Mouse (Mus musculus) frontal cortex, adult 2 months (tissue): ENCODE data around the gene Ide. TPM values are rescaled to one million over a fixed set of nuclear protein-coding genes. Genes with fewer than 3 reads are reported as not detected.
"Not testable (repeated sequence)": the region's sequence is repeated elsewhere in the genome, so short reads cannot be mapped to it uniquely, and the experiment has no call there.

ENCODE experiments used
- DNase-seq, 2 experiments: peaks; one replicate each; pipeline ENCODE4 v3.0.0; 2022; ENCODE audit warnings: low spot score in 1 of 2; ENCODE audit errors: extremely low spot score in 1 of 2
- polyA plus RNA-seq: library from polyadenylated mRNA; depleted of rRNA; stranded (reverse); fragments of >200 nt; gene quantifications from 2 replicates; pipeline ENCODE4 v1.2.3, GENCODE M21; 2012

The Ide gene
- polyA plus RNA-seq, 1 experiment, result 28.9 TPM

DNA sequence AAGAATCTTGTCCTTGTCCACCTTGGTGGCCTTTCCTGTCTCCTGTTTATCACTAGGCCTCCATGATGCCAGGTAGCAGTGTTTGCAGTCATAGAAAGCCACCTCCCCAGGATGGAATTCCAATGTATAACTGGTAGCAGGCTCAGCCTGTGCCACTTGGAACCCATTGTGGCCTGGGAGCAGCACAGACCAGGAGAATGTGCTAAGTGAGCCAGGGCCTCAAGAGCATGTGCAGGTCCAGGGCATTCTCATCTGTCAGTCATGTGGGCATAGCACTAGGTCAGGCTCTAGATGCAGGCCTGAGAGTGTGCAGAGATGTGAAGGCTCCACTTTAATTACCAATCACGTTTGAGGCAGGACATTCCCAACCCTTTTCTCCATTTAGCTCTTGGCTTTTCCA, 58.5 kb downstream of the Ide start:
- DNase-seq, result no peak

DNA sequence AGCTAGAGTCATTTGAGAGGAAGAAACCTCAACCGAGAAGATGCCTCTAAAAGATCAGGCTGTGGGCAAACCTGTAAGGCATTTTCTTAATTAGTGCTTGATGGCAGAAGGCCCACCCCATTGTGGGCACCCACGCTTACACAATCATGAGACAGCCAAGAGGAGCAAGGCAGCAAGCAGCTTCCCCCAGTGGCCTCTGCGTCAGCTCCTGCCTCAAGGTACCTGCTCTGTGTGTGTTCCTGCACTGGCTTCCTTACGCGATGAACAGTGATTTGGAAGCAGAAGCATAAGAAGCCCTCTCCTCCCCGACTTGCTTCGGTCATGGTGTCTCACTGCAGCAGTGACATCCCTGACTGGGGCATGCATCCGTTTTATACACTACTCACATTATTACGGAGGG, 62.1 kb downstream of the Ide start:
- no peak for DNase-seq

DNA sequence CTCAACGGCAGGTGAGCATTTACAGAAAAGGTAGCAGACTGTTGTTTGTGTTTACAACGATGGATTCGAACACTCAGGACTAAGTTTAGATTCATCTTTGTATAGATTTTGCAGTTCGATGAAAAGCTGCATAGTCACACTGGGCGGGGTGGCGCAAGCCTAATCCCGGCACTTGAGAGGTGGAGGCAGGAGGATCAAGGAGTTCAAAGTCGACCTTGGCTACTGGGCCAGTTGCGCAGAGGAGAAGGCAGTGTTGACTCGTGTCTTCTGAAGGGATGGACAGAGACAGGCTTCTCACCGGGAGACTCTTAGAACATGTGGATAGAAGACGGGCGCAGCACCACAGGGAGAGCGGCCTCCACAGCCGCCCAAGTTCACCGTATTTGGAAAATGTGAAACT, 68.5 kb downstream of the Ide start:
- DNase-seq, result no peak

DNA sequence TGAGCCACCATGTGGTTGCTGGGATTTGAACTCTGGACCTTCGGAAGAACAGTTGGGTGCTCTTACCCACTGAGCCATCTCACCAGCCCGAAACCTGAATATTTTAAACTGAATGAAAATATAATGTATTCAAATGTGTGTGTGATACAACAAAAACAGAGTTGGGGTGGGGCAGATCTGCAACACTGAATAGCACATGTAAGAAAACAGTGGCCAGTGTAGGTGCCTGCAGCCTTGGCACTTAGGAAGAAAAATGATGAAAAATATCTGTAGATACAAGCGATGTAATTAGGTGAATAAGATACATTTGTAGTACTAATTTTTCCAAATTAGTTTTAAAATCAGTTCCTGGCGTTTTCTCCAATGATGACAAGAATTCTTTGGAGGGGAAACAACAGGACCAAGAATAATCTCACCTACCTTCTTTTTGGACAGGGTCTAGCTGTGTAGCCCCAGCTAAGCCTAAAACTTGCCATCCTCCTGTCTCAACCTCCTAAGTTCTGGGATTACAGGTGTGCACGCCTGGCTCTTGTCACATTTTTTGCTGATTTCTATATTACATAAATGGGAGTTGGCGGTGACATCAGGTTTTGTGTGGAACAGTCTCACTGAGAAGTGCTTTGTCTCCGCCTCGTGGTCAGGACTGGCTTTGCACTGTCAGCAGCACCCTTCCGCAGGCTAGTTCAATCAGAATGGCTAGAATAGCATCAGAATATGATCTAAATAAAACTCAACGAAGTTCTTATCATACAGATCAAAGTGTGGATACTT, 72.1 kb downstream of the Ide start:
- peak; percentile 95 to 98 for DNase-seq

DNA sequence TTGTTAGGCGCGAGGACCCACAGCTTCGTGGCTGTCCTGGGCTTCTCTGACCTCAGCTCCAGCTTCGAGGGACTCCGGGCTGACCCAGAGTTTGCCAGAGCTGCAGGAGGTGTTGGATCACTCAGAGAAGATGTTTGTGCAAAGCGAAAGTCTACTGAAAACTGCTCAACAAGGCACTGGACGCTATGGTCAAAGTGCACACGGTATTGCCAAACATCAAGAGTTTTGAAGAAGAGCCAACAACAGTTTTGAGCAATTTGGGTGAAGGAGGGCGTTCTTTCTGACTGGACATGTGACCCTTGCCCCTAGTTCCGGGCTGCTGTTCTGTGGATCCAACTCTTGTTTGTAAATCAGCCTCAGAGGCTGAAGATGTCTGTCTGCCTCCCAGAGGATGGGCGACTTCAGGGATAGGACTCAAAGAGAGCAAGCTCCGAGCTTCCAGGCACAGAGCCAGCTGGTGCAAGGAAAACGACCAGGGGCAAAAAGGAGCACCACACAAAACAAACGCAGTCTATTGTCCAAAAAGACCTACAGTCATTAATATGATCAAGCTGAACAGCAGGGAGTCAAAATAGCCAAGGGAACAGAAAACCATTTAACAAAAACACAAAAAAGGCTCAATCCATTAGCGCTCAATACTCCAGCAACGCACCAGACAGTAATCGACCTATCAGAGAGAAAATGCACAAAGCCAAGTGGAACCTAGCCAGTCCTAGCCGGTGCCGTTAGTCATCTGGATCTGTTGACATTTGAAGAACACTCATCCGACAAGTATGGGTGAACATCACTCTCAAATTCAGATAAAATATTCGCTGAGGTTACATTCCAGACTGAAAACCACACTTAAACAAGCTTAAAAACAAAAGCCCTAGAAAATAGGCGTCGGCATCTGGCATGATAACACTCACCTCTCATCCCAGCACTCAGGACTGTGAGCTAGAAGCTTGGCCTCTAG, 73.4 kb downstream of the Ide start:
- peak in 1 of 2 experiments; percentile 50 for DNase-seq

DNA sequence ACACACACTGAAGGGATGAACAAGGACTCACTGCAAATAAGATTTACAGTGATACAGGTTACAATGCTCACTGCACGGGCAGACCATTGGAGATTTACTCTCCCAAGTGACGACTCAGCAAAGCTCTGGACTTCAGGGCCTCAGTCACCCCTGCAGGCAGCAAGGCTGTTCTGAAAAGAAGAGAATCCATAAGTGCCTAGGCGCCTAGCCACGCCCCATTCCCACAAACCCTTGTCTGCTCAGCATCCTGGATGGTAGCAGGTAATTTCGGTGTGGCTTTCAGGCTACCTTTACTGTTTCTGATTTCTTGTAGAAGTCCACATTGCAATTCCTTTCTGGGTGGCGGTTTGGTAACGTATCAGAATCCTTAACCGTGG, 74.1 kb downstream of the Ide start:
- no peak for DNase-seq

DNA sequence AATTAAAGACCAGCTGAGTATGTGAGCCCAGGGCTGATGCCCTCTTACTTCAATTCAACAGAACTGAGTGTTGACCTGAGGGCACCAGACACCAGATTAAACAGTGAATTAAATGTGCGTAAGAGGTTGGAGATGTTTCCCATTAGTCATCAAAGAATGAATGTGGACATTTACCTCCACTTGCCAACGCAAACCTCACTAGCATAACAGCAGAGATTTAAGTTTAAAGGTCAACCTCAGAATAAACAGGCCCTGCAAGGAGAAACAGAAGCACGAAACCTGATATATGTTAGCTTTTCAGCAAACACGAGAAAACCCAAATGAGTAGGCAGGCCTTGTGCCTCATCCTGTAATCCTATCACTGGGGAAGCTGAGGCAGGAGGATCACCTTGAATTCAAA, 75.3 kb downstream of the Ide start:
- no peak for DNase-seq

DNA sequence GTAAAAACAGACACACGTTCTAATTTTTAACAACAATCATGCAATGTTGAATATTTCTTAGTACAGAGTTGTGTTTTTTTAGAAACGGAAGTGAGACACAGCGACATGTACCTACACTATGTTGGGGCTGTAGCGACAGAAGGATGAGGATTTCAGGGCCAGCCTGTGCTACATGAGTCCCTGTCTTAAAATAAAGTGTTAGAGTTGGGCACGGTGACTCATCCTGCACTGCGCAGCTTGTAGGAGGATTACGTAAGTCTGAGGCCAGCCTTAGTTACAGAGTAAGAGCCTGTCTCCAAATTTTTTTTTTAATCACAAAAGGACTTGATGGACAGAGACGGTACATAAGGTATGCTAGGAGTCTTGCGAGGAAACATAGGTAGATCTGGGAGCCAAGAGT, 82.3 kb downstream of the Ide start:
- peak; percentile 83 to 90 for DNase-seq

DNA sequence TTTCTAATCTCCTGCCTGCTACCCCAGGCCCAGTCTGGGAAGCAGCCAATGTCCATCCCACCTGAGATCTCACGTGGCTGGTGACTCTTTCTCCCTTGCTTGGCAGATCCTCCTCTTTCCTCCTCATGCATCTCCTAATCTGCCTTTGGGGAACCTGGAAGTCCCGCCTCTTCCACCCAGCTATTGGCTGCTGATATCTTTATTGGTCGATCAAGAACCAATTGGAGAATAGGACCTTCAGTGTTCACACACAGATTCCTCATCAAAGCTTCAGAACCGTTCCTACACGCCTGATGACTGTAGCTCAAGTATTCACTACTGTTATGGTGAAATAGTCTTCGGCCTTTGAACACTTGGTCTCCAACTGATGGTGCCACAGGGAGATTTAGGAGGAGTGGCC, 85.5 kb downstream of the Ide start:
- DNase-seq, result no peak

DNA sequence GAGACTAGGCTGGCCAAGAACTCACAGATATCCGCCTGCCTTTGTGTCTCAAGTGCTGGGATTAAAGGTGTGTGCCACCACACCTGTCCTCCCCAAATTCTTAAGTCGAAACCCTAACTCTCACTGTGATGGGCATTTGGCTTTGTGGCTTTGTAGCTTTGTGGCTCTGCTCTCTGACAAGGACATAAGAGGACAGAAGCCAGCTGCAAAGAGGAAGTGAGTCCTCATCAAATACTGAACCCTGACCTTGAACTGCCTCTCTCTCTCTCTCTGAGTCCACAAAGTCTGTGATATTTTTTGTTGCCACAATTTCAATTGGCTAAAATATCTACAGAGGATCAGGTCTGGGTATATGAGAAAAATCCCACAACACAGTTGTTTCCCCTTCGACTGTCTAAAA, 89.5 kb downstream of the Ide start:
- DNase-seq, result no peak

DNA sequence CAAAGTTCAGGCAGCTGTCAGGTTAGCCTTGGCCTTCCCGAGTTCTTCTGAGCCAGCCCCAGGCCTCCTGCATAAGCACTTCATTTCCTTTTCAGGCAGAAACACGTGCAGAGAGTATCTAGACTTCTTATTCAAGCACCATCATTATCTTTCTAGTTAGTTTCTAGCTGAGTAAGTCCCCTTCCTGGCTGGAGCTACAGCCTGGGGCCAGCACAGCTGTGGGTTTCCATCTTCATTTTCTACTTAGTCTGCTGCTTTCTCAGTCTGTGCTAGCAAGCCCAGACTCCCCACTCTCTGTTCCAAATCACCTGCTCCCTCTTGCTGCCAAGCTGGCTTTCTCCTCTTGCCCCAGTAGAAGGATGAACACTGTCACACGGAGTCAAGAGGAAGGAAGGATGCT, 90.8 kb downstream of the Ide start:
- DNase-seq, result no peak

DNA sequence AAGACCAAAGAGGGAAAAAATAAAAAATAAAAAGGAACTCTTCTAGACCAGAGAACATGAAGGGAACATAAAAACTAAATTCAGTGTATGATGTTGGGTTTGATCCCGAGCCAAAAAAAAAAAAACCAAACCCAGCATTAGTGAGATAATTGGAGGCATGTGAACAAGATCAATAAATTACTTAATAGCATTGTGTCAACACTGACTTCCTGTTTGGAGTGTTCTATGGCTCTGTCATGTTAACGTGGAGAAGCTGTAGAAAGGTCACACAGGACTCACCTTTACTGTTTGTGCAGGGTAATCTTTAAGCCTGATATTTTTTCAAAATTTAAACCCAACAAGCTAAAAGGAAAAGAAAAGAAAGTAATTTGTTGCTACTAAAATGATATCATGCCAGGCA, 94.9 kb downstream of the Ide start:
- no peak for DNase-seq

DNA sequence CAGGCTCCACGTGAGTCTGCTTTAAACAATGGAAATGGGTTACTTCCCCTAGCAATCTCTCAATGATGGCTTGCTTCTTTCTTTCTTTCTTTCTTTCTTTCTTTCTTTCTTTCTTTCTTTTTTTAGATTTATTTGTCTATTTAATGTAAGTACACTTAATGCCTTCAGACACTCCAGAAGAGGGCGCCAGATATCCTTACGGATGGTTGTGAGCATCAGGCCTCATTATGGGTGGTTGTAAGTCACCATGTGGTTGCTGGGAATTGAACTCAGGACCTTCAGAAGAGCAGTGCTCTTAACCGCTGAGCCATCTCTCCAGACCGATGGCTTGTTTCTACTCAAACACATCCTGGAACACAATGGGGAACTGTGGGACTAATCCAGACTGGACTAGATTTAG, 96.5 kb downstream of the Ide start:
- DNase-seq, result no peak

DNA sequence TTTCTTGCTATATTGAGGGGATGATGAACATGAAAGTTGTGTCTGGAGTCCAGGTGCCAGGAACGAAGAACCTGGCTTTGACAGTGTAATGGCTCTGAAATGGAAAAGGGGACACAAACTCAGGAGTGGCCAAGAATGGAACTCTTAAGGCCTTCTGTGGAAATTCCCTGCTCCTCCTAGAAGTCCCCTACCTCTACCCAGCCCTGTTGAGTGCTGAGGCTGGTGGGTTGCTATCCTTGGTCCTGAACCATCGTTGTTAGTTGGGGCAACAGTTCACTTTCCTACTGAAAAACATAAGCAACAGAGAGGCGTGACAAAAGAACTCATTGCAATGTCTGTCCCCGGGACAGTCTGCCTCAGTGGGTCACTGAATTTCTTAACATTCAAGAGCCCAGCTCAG, 98.6 kb downstream of the Ide start:
- no peak for DNase-seq

DNA sequence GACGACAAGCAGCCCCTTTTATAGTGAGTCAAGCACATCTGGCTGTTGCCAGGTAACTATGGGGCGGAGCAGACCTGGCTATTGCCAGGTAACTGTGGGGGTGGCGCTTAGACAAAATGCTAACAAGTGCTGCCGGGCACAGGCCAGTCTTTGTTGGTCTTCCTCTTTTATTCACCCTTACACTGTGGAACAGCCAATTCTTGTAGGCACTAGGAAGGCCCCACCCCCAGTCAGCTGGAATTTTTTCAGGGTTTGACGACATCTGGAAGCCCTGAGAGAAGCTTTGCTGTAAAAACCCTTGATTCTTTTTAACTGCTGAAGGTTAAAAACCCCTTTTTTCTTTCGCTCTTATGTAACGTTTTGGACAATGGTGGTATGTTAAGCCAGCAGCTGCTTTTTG, 99.0 kb downstream of the Ide start:
- peak in 1 of 2 experiments; percentile 44 for DNase-seq

DNA sequence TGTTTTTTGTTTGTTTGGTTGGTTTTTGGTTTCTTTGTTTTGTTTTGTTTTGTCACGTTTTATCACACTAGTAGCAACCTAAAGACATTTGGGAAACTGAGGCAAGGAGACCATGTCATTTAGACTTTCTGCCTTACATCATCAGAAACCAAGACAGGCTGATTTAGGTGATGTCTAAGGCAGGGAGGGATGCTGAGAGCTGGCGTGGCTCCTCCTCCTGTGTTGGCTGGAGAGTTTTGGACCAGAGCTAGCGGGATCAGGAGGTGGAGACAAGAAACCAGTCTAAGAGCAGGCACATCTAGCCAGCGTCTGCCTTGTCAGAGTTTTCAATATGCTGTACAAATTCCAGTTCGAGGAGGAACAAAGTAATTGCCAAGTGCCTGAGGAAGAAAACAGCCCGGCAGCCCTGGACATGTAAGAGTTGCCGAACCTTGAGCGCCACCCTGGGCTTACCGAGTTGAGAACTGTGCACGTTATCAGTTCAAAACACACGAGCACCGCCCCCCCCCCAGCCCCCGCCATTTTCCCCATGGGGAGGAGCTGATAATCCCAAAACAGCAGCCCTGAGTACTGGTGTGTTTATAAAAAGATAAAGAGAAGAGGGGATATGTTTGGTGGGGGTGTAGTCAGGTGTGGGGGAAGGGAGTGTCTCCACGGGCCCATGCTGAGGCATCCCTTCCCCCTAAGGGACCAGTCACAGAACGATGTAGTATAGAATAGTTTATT, 99.8 kb downstream of the Ide start:
- DNase-seq, result no peak

DNA sequence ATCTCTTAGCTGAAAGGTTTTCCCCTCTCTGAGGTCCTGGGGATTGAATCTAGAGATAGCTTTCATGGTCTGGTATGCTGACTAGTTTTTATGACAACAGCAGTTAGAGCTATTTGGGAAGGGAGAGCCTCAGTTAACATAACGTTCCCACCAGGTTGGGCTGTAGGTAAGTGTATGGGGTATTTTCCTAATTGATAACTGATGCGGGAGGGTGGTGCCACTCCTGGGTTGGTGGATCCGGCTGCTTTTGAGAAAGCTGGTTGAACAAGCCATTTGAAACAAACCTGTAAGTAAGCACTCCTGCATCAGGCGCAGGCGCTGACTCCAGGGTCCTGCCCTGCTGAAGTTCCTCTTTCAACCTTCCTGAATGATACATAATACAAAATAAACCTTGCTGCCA, 100.3 kb downstream of the Ide start:
- DNase-seq, result no peak

DNA sequence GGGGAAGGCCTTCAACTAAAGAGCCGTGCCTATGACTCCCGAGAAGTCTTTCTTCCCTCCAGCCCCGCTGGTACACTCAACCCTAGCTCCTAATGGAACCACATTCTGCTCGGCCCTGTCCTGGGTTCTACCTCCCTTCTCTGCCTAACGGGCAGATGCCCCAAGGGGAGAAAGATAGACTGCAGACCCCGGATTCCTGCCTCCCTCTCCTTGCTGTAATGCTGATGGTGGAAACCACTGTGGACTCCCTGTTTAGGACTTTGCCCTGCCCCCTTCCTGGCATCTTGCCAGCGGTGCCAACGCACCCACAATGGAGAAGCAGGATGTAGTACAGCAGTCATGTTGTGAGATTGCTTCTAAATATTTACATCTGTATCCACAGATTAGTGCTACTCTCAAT, 101.8 kb downstream of the Ide start:
- DNase-seq, result no peak

DNA sequence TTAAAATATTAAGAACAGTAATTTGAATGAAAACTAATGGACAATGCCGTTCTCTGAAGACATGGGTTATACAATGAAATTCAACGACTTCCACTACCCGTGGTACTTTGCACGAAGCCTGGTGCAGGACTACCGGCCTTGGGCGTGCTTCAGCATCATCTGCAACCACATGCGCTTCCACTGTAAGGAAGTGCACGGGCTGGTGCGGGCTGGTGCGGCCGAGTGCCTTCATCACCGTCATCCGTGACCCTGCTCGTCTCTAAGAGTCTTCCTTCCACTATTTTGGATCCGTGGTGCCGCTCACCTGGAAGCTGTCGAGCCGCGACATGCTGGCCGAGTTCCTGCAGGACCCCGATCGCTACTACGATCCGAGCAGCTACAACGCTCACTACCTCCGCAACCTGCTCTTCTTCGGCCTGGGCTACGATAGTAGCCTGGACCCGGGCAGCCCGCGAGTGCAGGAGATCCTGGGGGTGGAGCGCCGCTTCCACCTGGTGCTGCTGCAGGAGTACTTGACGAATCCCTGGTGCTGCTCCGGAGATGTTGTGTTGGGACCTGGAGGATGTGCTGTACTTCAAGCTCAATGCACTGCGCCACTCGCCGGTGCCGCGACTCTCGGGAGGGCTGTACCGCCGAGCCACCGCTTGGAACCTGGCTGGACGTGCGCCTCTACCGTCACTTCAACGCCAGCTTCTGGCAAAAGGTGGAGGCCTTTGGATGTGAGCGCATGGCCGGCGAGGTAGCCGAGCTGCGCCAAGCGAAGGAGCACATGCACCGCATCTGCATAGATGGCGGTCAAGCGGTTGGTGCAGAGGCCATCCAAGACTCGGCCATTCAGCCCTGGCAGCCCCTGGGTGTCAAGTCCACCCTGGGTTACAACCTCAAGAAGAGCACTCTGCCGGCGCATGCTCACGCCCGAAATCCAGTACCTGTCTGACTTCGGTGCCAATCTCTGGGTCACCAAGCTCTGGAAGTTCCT, 103.8 kb downstream of the Ide start:
- no peak for DNase-seq

DNA sequence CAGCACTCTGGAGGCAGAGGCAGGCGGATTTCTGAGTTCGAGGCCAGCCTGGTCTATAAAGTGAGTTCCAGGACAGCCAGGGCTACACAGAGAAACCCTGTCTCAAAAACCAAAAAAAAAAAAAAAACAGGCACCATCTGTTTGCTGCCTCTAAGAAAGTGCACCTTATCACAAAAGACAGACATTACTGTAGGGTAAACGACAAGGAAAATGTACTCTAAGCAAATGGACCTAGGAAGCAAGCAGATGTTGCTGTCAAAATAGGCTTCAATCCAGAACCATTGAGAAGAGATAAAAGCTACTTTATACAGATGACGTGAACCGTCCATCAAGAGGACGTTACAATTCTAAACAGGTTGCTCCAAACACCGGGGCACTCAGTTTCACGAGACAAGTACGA, 105.1 kb downstream of the Ide start:
- DNase-seq, result not testable (repeated sequence)
